Mouse (Mus musculus): Measurements from ENCODE around the gene Tob1.

- TF ChIP-seq GATA1 (IDR thresholded peaks at IDR 0.05; ENCODE audit: low read length) (no peak), TAL1 (IDR thresholded peaks at IDR 0.05; ENCODE audit: low read length) (no peak)
These were observed 36.0 kb upstream of the Tob1 start for GRCm38 (mm10) chr11:94175288-94175687.
